15 mouse cellular contexts compared by ENCODE assay signal in genomic region chr15:9451999-9452398, GRCm38 (mm10). TPM values are rescaled to one million over a fixed set of nuclear protein-coding genes. Genes with fewer than 3 reads are reported as not detected.
DNase-seq lines count a peak whose midpoint lies in the region; ATAC-seq and TF ChIP-seq lines count a peak whose summit lies in the region.
"Had no signal": no experiment of that assay in that cellular context is flagged by ENCODE, and none has a peak within 500 bp of the region (broad histone marks: within the 10 kb centered on the region; RNA-seq: fewer than 3 reads in every experiment).

No protein-coding gene starts in this region.

- TF ChIP-seq CTCF in kidney, postnatal 0 days (IDR thresholded peaks at IDR 0.05; ENCODE audit: low read depth), result peak; percentile 61

- H3K9ac ChIP-seq in kidney, postnatal 0 days (ENCODE audit: low read depth, low read length), result no peak overlapping the region
- H3K9ac ChIP-seq: hindbrain, embryonic 14.5 days; neural tube, embryonic 13.5 days; stomach, embryonic 15.5 days had no signal

- no peak overlapping the region for H3K4me3 ChIP-seq in kidney, postnatal 0 days (replicated peaks; ENCODE audit: low read depth, low read length)
- H3K4me3 ChIP-seq: neural tube, embryonic 13.5 days; stomach, embryonic 15.5 days had no signal

- no peaks in the 10 kb centered on the region for H3K9me3 ChIP-seq in kidney, postnatal 0 days (replicated peaks; ENCODE audit: low read length)
- H3K9me3 ChIP-seq: neural tube, embryonic 13.5 days; stomach, embryonic 15.5 days had no signal

- H3K4me2 ChIP-seq in kidney, postnatal 0 days (ENCODE audit: low read length), result no peak overlapping the region
- H3K4me2 ChIP-seq: hindbrain, embryonic 14.5 days; neural tube, embryonic 13.5 days; stomach, embryonic 15.5 days had no signal

- no peaks in the 10 kb centered on the region for H3K27me3 ChIP-seq in kidney, postnatal 0 days (ENCODE audit: insufficient read depth, low read length)
- H3K27me3 ChIP-seq: neural tube, embryonic 13.5 days; stomach, embryonic 15.5 days had no signal

- no peak for ATAC-seq in CD4-positive, CD25-positive, alpha-beta regulatory T cell, adult 4 months
- ATAC-seq in kidney, postnatal 0 days (replicated peaks; ENCODE audit: low FRiP score, low read depth), result no peak
- 0 out of 2 replicates have a peak, but pooled peaks have one; percentile 50 for ATAC-seq in megakaryocyte-erythroid progenitor cell, adult 5-6 weeks (replicated peaks; ENCODE audit: low FRiP score, low TSS enrichment, poor library complexity, severe bottlenecking)

- no peaks in the 10 kb centered on the region for H3K4me1 ChIP-seq in kidney, postnatal 0 days (replicated peaks; ENCODE audit: insufficient read depth, low read length)
- H3K4me1 ChIP-seq: neural tube, embryonic 13.5 days; stomach, embryonic 15.5 days had no signal

- H3K36me3 ChIP-seq in kidney, postnatal 0 days (ENCODE audit: insufficient read depth, low read length), result no peaks in the 10 kb centered on the region
- H3K36me3 ChIP-seq: neural tube, embryonic 13.5 days; stomach, embryonic 15.5 days had no signal

- H3K27ac ChIP-seq in kidney, postnatal 0 days, result no peak overlapping the region
- H3K27ac ChIP-seq: hindbrain, embryonic 14.5 days; neural tube, embryonic 13.5 days; stomach, embryonic 15.5 days had no signal

- whole genome bisulfite sequencing in kidney, postnatal 0 days, result 88% methylated on average over 1 of the region's 1 CpGs

- peak; percentile 30 for DNase-seq in CD4-positive, CD25-positive, alpha-beta regulatory T cell, adult 2 months (ENCODE audit: low read depth, low spot score)
- peak; percentile 9 for DNase-seq in kidney, postnatal 0 days (ENCODE audit: low spot score)
- no peak for DNase-seq in kidney, postnatal 25 days
- peak; percentile 3 for DNase-seq in NIH3T3 (ENCODE audit: low read depth)
- DNase-seq in urinary bladder, postnatal 25 days (ENCODE audit: low spot score), result no peak
- DNase-seq in cerebellum, postnatal 10 days, result no peak
- DNase-seq: embryo, embryonic 11 days; kidney, postnatal 4 days; lung, adult 18-20 months; midbrain, embryonic 14.5 days had no signal

RNA-seq across cellular contexts. Expression of gene Capsl, which starts 16.2 kb away (rescaled TPM):
- 1 to 10 TPM; 5.9 to 6.3 TPM for polyA plus RNA-seq in CD4-positive, CD25-positive, alpha-beta regulatory T cell, adult 4 months (2017; shearing (Covaris generic))
- polyA plus RNA-seq in kidney, postnatal 0 days (2015; fragmentation: Nextera tagmentation; extraction: Ambion mirVana), result 3.2 and 3.8 TPM in 2 replicates
- 3.1 TPM in 1 of 2 replicates, not detected in the other for total RNA-seq in megakaryocyte-erythroid progenitor cell, adult 5-6 weeks (2014; fragmentation: Nextera tagmentation)
- total RNA-seq in megakaryocyte-erythroid progenitor cell, adult 5-6 weeks (2017), result 2.8 TPM in 1 of 2 replicates, not detected in the other

Comparison
In these comparisons a context has a peak if more than half of its experiments do, and no peak if none do; other contexts are left out.
1. DNase-seq: peak in CD4-positive, CD25-positive, alpha-beta regulatory T cell, adult 2 months (single experiment), kidney, postnatal 0 days (single experiment) and NIH3T3 (single experiment); none in kidney, postnatal 25 days (0 of 2), urinary bladder, postnatal 25 days (single experiment) and cerebellum, postnatal 10 days (0 of 2).